1 mouse cellular context compared by ENCODE assay signal in the genomic region with DNA sequence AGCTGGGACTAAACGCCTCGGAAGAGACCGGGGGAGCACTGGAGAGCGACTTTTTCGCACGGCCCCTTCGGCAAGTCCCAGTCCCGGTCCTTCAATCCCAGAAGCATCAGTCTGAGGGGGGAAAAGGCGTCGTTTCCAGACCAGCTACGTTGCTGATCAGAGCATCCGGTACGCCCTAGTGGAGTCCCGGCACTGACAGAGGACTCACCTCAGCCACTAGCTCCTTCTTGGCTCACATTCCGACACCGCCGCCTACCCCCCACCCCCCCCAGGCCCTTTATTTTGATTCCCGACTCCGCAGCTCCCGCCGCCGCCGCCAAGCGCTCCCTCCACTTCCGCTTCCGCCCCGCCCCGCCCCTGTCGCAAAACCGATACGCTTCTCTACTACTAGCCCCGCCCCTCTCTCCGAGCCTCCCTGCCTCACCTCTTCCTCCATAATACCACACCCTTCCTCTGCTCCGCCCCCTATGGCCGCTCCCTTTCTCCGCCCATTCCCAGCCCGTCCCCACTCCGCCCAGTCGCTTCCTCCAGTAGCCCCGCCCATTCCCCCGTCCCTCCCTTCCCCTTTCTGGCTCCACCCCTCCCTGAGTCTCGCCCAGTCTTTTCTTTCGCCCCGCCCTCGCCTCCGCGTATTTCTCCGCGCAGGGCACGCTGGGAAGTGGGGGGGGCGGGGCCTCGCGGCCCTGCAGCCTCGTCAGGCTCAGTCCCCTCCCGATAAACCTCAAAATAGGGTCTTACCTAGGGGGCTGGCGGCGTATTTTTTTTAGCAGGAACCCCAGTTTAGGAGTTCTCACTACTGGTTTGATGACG.
A peak's percentile ranks its signal among the peaks of the same experiment; 100 is the strongest.
TF ChIP-seq lines count a peak whose summit lies in the region.

No protein-coding gene starts in this region.

TF ChIP-seq in CH12.LX, 34 proteins besides CTCF, POLR2A, EP300 and RAD21 (continued from another document):
- TF ChIP-seq HCFC1 (IDR thresholded peaks at IDR 0.05; ENCODE audit: low read depth, low read length): peak; percentile 82
- TF ChIP-seq UBTF (IDR thresholded peaks at IDR 0.05; ENCODE audit: low read depth, low read length): no peak
- TF ChIP-seq SMC3 (IDR thresholded peaks at IDR 0.05; ENCODE audit: low read depth, low read length): no peak
- no peak for TF ChIP-seq ZKSCAN1 (IDR thresholded peaks at IDR 0.05; ENCODE audit: borderline replicate concordance, low read depth, low read length)
- TF ChIP-seq NELFE (IDR thresholded peaks at IDR 0.05; ENCODE audit: low read depth, low read length): peak; percentile 98
- no peak for TF ChIP-seq BHLHE40 (IDR thresholded peaks at IDR 0.05; ENCODE audit: low read depth, low read length)
- no peak for TF ChIP-seq MAX (IDR thresholded peaks at IDR 0.05; ENCODE audit: low read length)
- TF ChIP-seq CHD1 (IDR thresholded peaks at IDR 0.05; ENCODE audit: low read depth, low read length): 0 out of 2 replicates have a peak, but pooled peaks have one; percentile 16
- TF ChIP-seq ZC3H11A (IDR thresholded peaks at IDR 0.05; ENCODE audit: low read depth, low read length): no peak
- TF ChIP-seq SIN3A (IDR thresholded peaks at IDR 0.05; ENCODE audit: low read length): peak; percentile 69; the same call in 1 of the 2 replicates
- TF ChIP-seq MXI1 (IDR thresholded peaks at IDR 0.05; ENCODE audit: low read depth, low read length): peak; percentile 77
- TF ChIP-seq CHD2 (IDR thresholded peaks at IDR 0.05; ENCODE audit: low read length): 0 out of 2 replicates have a peak, but pooled peaks have one; percentile 42
- TF ChIP-seq ZMIZ1 (IDR thresholded peaks at IDR 0.05; ENCODE audit: low read depth, low read length): peak; percentile 97
- peak; percentile 26; the same call in 1 of the 2 replicates for TF ChIP-seq MEF2A (IDR thresholded peaks at IDR 0.05; ENCODE audit: borderline replicate concordance, low read depth, low read length)
- no peak for TF ChIP-seq JUND (conservative IDR thresholded peaks at IDR 0.05; ENCODE audit: low read depth, low read length)
- TF ChIP-seq MYC (IDR thresholded peaks at IDR 0.05; ENCODE audit: low read depth, low read length): no peak
- no peak for TF ChIP-seq MAFK (IDR thresholded peaks at IDR 0.05; ENCODE audit: insufficient replicate concordance, low read length)
- TF ChIP-seq RCOR1 (conservative IDR thresholded peaks at IDR 0.05; ENCODE audit: low read depth, low read length): no peak
- peak; percentile 69; the same call in 1 of the 2 replicates for TF ChIP-seq IRF4 (IDR thresholded peaks at IDR 0.05; ENCODE audit: low read depth, low read length)
- TF ChIP-seq USF1 (IDR thresholded peaks at IDR 0.05; ENCODE audit: low read depth, low read length): no peak
- no peak; the same call in 1 of the 2 replicates for TF ChIP-seq GABPA (IDR thresholded peaks at IDR 0.05; ENCODE audit: insufficient replicate concordance, low read depth, low read length)
- TF ChIP-seq ETS1 (conservative IDR thresholded peaks at IDR 0.05; ENCODE audit: low read depth, low read length): no peak
- TF ChIP-seq NRF1 (IDR thresholded peaks at IDR 0.05; ENCODE audit: low read depth, low read length): peak; percentile 64
- TF ChIP-seq JUN (IDR thresholded peaks at IDR 0.05; ENCODE audit: insufficient read depth, low read depth, low read length): no peak
- no peak for TF ChIP-seq E2F4 (IDR thresholded peaks at IDR 0.05; ENCODE audit: insufficient replicate concordance, low read depth, low read length)
- TF ChIP-seq POLR2AphosphoS2 (IDR thresholded peaks at IDR 0.05; ENCODE audit: low read depth, low read length): peak; percentile 97
